Mouse (Mus musculus): ENCODE measurements around the gene Skiv2l. TPM values are rescaled to one million over a fixed set of nuclear protein-coding genes. Genes with fewer than 3 reads are reported as not detected.

The Skiv2l gene
- total RNA-seq, 4 experiments from 2014 or later: 61.1 to 73.1 (median 67.3) TPM

Small RNAs within 50 kb of the gene (microRNA-seq; reads per million reads assigned to microRNA genes)
- gene Mir6970 (0.84 to 1.1 reads per million in 2 experiments), gene Mir6971 (2.4 to 3.6 reads per million in 2 experiments), gene Mir6972 (0 reads per million in 2 experiments)

Other genes with a start within 250 kb of the Skiv2l start
- gene Rnf5, start 246.5 kb downstream of the Skiv2l start, total RNA-seq (2022): 10 to 100 TPM; 73.3 to 77.6 (median 76.0) TPM
- gene Agpat1, start 245.9 kb downstream of the Skiv2l start, total RNA-seq (2022): 100 to 1,000 TPM; 150 to 164 (median 155) TPM
- 1 to 10 TPM; 3.0 to 4.9 (median 3.4) TPM for gene Egfl8, start 234.2 kb downstream of the Skiv2l start, total RNA-seq (2022)
- gene Ppt2, start 221.7 kb downstream of the Skiv2l start, total RNA-seq (2022): 10 to 100 TPM; 38.1 to 48.6 (median 45.4) TPM
- 100 to 1,000 TPM in 3 of 4 experiments, 10 to 100 TPM in 1; 90.1 to 149 (median 116) TPM for gene Prrt1, start 220.7 kb downstream of the Skiv2l start, total RNA-seq (2022)
- gene Fkbpl, start 205.4 kb downstream of the Skiv2l start, total RNA-seq (2022): 10 to 100 TPM; 12.5 to 16.7 (median 14.8) TPM
- gene Atf6b, start 203.1 kb downstream of the Skiv2l start, total RNA-seq (2022): 10 to 100 TPM; 46.3 to 56.8 (median 53.7) TPM
- gene Tnxb, start 179.7 kb downstream of the Skiv2l start, total RNA-seq (2022): 1 to 10 TPM; 2.5 to 3.1 (median 2.8) TPM
- 100 to 1,000 TPM in 2 of 4 experiments, 10 to 100 TPM in 2; 27.2 to 188 (median 81.4) TPM for gene C4b, start 106.3 kb downstream of the Skiv2l start, total RNA-seq (2022)
- gene Cyp21a1, start 45.6 kb downstream of the Skiv2l start, total RNA-seq (2022): 1 to 10 TPM in 2 of 4 experiments, not detected in 2; 3.1 to 3.7 TPM
- gene Stk19, start 13.3 kb downstream of the Skiv2l start, total RNA-seq (2022): 10 to 100 TPM; 45.3 to 49.5 (median 47.7) TPM
- 10 to 100 TPM; 31.8 to 37.2 (median 34.0) TPM for gene Dxo, start 13.2 kb downstream of the Skiv2l start, total RNA-seq (2022)
- 10 to 100 TPM; 34.8 to 38.3 (median 37.2) TPM for gene Nelfe, start 181 bp upstream of the Skiv2l start, total RNA-seq (2022)
- gene Cfb, start 12.3 kb upstream of the Skiv2l start, total RNA-seq (2022): under 1 TPM in 1 of 4 experiments, not detected in 3; 0.43 TPM
- 1 to 10 TPM; 8.3 to 9.1 (median 9.0) TPM for gene Zbtb12, start 29.3 kb upstream of the Skiv2l start, total RNA-seq (2022)
- not detected for gene Gm20547, start 31.8 kb upstream of the Skiv2l start, total RNA-seq (2022)
- 1 to 10 TPM; 1.6 to 5.9 (median 4.0) TPM for gene C2, start 48.1 kb upstream of the Skiv2l start, total RNA-seq (2022)
- gene Ehmt2, start 48.3 kb upstream of the Skiv2l start, total RNA-seq (2022): 100 to 1,000 TPM; 182 to 191 (median 185) TPM
- gene Slc44a4, start 64.3 kb upstream of the Skiv2l start, total RNA-seq (2022): under 1 TPM; 0.33 to 0.66 (median 0.51) TPM
- gene Neu1, start 81.0 kb upstream of the Skiv2l start, total RNA-seq (2022): 10 to 100 TPM; 40.1 to 44.4 (median 42.7) TPM
- 10 to 100 TPM in 2 of 4 experiments, 1 to 10 TPM in 2; 6.9 to 13.1 (median 10.4) TPM for gene Hspa1b, start 109.0 kb upstream of the Skiv2l start, total RNA-seq (2022)
- not detected for gene Gm20481, start 119.7 kb upstream of the Skiv2l start, total RNA-seq (2022)
- 10 to 100 TPM; 11.9 to 17.5 (median 13.7) TPM for gene Hspa1a, start 121.9 kb upstream of the Skiv2l start, total RNA-seq (2022)
- under 1 TPM; 0.24 to 0.72 (median 0.58) TPM for gene Hspa1l, start 122.5 kb upstream of the Skiv2l start, total RNA-seq (2022)
- 10 to 100 TPM; 14.1 to 22.5 (median 17.3) TPM for gene Lsm2, start 131.7 kb upstream of the Skiv2l start, total RNA-seq (2022)
- 10 to 100 TPM; 43.5 to 53.0 (median 48.2) TPM for gene Vars, start 150.8 kb upstream of the Skiv2l start, total RNA-seq (2022)
- 1 to 10 TPM in 3 of 4 experiments, under 1 TPM in 1; 0.95 to 1.5 (median 1.3) TPM for gene Vwa7, start 166.4 kb upstream of the Skiv2l start, total RNA-seq (2022)
- gene Sapcd1, start 177.8 kb upstream of the Skiv2l start, total RNA-seq (2022): under 1 TPM in 2 of 4 experiments, not detected in 2; 0.59 to 0.67 TPM
- gene Msh5, start 196.5 kb upstream of the Skiv2l start, total RNA-seq (2022): 1 to 10 TPM in 1 of 4 experiments, under 1 TPM in 2, not detected in 1; 0.34 to 1.2 (median 0.78) TPM
- gene Clic1, start 199.8 kb upstream of the Skiv2l start, total RNA-seq (2022): 10 to 100 TPM; 10.2 to 18.3 (median 11.8) TPM
- gene Ddah2, start 208.8 kb upstream of the Skiv2l start, total RNA-seq (2022): 10 to 100 TPM; 13.1 to 20.2 (median 14.8) TPM
- not detected for gene Ly6g6c, start 215.2 kb upstream of the Skiv2l start, total RNA-seq (2022)
- under 1 TPM in 1 of 4 experiments, not detected in 3; 0.15 TPM for gene Mpig6b, start 216.0 kb upstream of the Skiv2l start, total RNA-seq (2022)
- 1 to 10 TPM; 3.7 to 4.9 (median 4.0) TPM for gene Ly6g6e, start 226.7 kb upstream of the Skiv2l start, total RNA-seq (2022)
- gene Ly6g6d, start 227.9 kb upstream of the Skiv2l start, total RNA-seq (2022): 1 to 10 TPM in 3 of 4 experiments, under 1 TPM in 1; 0.70 to 1.8 (median 1.3) TPM
- gene Ly6g6f, start 235.4 kb upstream of the Skiv2l start, total RNA-seq (2022): under 1 TPM in 2 of 4 experiments, not detected in 2; 0.50 to 0.54 TPM
- 100 to 1,000 TPM; 117 to 125 (median 121) TPM for gene Abhd16a, start 239.1 kb upstream of the Skiv2l start, total RNA-seq (2022)